Mouse (Mus musculus) heart, embryonic 10.5 days (tissue): ENCODE results near the gene Arhgef19. TPM values are rescaled to one million over a fixed set of nuclear protein-coding genes. Genes with fewer than 3 reads are reported as not detected.

Experiments
- DNase-seq: peaks from one replicate; pipeline ENCODE4 v3.0.0-alpha.2; 2017; ENCODE audit warnings: low spot score
- H3K27ac ChIP-seq: fragments of 300-500 bp; sonication (generic); 2 replicates; pipeline ENCODE4 v1.5.1; 2016; ENCODE audit warnings: mild to moderate bottlenecking
- H3K27me3 ChIP-seq: fragments of 300-500 bp; sonication (generic); 2 replicates; pipeline ENCODE4 v1.6.1; 2016; ENCODE audit warnings: mild to moderate bottlenecking; ENCODE audit not compliant: poor library complexity, insufficient read depth, severe bottlenecking
- H3K36me3 ChIP-seq: fragments of 300-500 bp; sonication (generic); 2 replicates; pipeline ENCODE4 v1.6.1; 2016; ENCODE audit warnings: mild to moderate bottlenecking, moderate library complexity
- H3K4me1 ChIP-seq: fragments of 300-500 bp; sonication (generic); 2 replicates; pipeline ENCODE4 v1.6.1; 2016; ENCODE audit warnings: mild to moderate bottlenecking
- H3K4me3 ChIP-seq: fragments of 300-500 bp; sonication (generic); 2 replicates; pipeline ENCODE4 v1.5.1; 2016; ENCODE audit warnings: mild to moderate bottlenecking, moderate library complexity
- H3K9me3 ChIP-seq: fragments of 300-500 bp; sonication (generic); 2 replicates; pipeline ENCODE4 v1.6.1; 2016; ENCODE audit warnings: mild to moderate bottlenecking, moderate library complexity
- WGBS: fragments of 180-500 bp; shearing (Covaris S2); methylation state at CpG from one replicate; pipeline ENCODE4 v1.1.7; 2016; 5-methylcytosine and 5-hydroxymethylcytosine counted together
- polyA plus RNA-seq: library from polyadenylated mRNA; unstranded; fragments of >200 nt; fragmentation: Nextera tagmentation; extraction: Ambion mirVana; gene quantifications from 2 replicates; pipeline ENCODE4 v1.2.1, GENCODE M21; 2016

The Arhgef19 gene
- polyA plus RNA-seq, 1 experiment from 2014 or later, result 3.7 TPM

DNA sequence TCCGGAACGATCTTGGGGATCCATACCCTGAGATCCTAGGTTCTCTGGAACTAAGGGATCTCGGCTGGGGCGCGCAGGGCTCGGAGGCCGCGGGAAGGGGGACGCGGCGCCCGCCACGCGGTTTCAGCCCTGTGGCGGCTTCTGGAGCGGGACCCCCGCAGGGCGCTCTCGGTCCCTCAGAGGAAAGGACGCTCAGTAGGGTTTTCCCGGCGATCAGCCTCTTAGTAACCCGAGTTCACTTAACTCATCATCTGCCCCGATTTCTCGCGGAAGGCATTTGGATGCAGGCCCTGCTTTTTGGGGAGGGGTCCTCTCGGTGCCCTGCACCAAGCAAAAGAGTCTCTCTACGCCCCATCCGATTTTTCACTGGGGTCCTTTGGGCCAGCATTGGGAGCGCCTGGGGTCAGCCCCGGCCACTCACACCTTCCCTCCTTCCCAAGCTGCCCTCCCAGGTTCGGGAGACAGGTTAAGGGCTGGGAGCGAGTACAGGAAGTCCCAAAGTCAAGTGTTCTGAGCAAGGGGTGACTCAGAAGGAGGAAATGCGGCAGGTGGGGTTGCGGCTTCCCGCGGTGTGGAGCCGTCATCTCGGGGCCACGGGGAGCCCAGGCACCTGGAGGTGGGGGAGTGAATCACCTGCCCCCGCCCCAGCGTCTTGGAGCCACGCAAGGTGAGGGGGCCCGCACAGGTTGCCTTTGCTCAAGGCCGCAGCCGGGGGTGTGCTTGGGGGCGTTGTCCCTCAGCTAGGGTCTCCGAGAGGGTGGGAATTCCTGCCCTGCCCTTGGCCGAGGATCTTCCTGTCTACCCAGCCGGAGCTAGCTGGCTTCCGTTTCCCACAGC lies 62.5 kb downstream of the Arhgef19 start:
- Histone ChIP-seq H3K27me3 (peaks cover 66% of the 10 kb centered on the region), H3K4me1 (peaks cover 62% of the 10 kb centered on the region), H3K36me3 (no peaks in the 10 kb centered on the region), H3K4me3 (peak overlapping the region; percentile 74), H3K27ac (peak overlapping the region; percentile 89), H3K9me3 (no peaks in the 10 kb centered on the region)
- WGBS, result 1% methylated on average over 51 of the region's 51 CpGs
- no peak for DNase-seq

DNA sequence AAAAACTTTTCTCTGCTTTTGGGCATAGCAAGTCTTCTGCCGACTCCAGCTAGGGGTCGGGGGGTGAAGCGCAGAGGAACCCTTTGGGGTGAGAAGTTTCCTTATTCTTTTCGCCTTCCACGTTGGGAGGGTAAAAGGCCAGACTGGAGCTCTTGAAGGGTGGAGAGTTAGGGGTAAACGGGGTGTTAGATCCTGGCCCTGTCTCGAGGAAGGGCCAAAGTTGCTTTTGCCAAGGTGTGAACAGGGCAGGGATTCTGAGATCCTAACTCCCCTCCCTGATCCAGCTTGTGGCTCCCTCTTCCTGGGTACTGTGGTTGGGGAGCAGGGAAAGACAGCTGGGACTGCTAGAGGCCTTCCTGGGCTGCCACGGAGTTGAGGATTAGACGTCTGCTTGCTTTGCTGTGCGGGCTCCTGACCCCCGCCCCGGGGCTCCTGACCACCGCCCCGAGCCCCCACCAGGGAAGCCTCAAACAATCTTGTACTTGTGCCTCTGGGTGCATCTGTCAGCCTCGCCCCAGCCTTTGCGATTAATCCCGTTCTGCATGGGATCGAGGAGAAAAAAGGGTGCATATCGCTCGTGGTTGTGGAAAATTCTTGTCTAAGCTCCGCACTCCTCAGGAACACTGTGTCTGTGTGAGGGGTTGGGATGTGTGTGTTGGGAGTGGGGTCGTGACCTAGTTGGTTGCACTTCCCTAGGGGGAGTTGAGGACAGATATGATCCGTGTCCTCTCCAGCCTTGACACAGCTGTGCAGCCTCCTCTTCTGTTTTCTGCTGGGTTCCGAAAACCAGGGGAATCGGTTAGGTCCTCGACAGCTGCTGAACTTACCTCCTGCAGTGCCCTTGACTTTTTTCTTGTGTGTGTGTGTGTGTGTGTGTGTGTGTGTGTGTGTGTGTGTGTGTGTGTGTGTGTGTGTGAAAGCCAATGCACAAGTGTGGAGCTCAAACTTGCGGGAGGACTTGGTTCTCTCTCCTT lies 63.4 kb downstream of the Arhgef19 start:
- no peak for DNase-seq
- H3K4me1 ChIP-seq, result peaks cover 68% of the 10 kb centered on the region
- H3K27me3 ChIP-seq, result peaks cover 57% of the 10 kb centered on the region
- WGBS, result 7% methylated on average over 27 of the region's 27 CpGs
- no peaks in the 10 kb centered on the region for H3K9me3 ChIP-seq
- H3K36me3 ChIP-seq, result peaks cover 3% of the 10 kb centered on the region; the same call in 1 of the 2 replicates
- H3K4me3 ChIP-seq, result peak overlapping the region; percentile 74
- H3K27ac ChIP-seq, result peak overlapping the region; percentile 89

DNA sequence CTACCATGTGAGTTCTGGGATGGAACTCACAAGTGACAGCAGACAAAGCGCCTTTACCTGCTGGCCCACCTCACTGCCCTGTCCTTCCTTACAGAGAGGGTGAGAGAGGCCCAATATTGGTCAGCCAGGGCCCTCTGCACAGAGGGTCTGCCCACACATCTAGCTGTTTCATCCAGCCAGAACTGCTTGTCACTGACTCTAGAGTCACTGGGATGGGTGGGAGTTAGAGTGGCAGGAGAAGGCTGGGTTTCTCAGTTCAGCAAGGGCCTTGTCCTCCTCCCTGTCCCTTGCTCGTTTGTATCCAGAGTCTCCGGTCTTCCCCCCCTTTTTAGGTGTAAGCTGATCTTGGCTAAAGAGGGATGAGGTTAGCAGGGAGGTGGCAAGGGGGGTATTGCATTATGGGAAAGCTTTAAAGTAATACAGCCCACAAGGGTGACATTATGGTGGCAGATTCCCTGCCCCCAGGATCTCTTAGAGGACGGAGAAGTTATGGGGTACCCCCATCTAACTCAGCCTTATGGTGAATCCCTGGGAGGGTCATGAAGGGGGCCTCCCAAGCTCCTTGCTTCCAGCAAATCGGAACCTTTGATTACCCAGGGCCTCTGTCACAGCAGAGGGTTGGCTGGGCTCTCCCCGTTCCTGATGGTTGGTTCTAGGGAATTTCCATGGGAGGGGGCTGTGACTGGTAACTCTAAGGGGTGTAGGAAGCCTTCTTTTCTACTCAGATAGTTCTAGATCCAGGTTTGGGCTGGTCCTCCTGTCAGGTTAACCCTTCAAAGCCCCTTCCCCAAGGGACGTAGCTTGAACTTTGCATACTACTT lies 64.3 kb downstream of the Arhgef19 start:
- Histone ChIP-seq H3K27me3 (peaks cover 50% of the 10 kb centered on the region), H3K9me3 (no peaks in the 10 kb centered on the region), H3K4me1 (peaks cover 76% of the 10 kb centered on the region), H3K27ac (peak overlapping the region; percentile 54), H3K36me3 (peaks cover 11% of the 10 kb centered on the region), H3K4me3 (peak overlapping the region; percentile 74)
- WGBS, result 49% methylated on average over 7 of the region's 7 CpGs
- no peak for DNase-seq

DNA sequence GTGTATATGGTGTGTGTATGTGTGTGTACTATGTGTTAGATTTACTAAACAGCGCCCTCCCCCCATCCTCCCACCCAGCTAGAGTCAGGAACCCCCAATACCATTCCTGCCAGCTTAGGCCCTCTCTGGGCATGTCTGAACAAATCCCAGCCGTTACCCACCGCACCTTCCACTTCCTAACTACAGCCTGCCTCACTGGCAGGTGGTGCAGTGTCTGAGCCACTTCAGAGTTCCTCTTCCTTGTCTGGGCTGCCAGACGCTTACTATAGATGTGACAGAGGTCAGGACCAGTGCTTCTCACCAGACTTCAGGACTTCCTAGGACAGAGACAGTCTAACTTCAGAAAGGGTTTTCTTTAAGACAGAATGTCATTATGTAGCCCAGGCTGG lies 64.9 kb downstream of the Arhgef19 start:
- Histone ChIP-seq H3K4me1 (peaks cover 82% of the 10 kb centered on the region), H3K27ac (peak overlapping the region; percentile 54; the same call in 1 of the 2 replicates), H3K36me3 (peaks cover 17% of the 10 kb centered on the region), H3K4me3 (peak overlapping the region; percentile 6; the same call in 1 of the 2 replicates), H3K9me3 (no peaks in the 10 kb centered on the region), H3K27me3 (peaks cover 46% of the 10 kb centered on the region)
- WGBS, result 80% methylated on average over 4 of the region's 4 CpGs
- no peak for DNase-seq

DNA sequence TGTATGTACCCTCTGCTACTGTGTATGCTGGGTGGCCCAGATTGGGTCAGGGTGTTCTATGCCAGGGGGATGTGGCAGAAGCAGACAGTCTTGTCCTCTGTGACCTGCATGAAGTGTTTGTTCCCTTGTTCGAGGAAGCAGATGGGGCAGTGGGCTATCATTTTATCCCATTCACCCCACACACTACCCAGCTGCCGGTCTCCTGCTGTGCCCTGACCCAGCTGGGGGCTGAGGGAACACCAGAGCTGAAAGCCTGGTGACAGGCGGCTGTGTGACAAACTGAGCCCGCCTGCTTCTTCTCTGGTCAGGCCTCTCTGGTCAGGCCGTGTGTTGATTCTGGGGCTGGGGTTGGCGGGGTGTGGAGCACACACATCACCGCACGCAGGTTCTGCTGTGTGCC lies 66.8 kb downstream of the Arhgef19 start:
- Histone ChIP-seq H3K27me3 (peaks cover 33% of the 10 kb centered on the region), H3K4me1 (peaks cover 92% of the 10 kb centered on the region), H3K36me3 (peaks cover 17% of the 10 kb centered on the region), H3K9me3 (no peaks in the 10 kb centered on the region), H3K4me3 (no peak overlapping the region), H3K27ac (peak overlapping the region; percentile 63)
- 34% methylated on average over 8 of the region's 8 CpGs for WGBS
- DNase-seq, result no peak

Other genes with a start within 250 kb of the Arhgef19 start
- 159 and 233 TPM in 2 replicates for gene Mfap2, start 229.1 kb upstream of the Arhgef19 start, polyA plus RNA-seq
- gene Crocc, start 178.9 kb upstream of the Arhgef19 start, polyA plus RNA-seq, result 4.7 and 6.4 TPM in 2 replicates
- gene Necap2, start 161.1 kb upstream of the Arhgef19 start, polyA plus RNA-seq, result 41.9 and 53.4 TPM in 2 replicates
- 0.05 TPM in 1 of 2 replicates, not detected in the other for gene Spata21, start 151.2 kb upstream of the Arhgef19 start, polyA plus RNA-seq
- gene Szrd1, start 99.7 kb upstream of the Arhgef19 start, polyA plus RNA-seq, result 36.6 and 39.0 TPM in 2 replicates
- gene Fbxo42, start 91.6 kb upstream of the Arhgef19 start, polyA plus RNA-seq, result 16.3 and 21.8 TPM in 2 replicates
- gene Rsg1, start 25.5 kb upstream of the Arhgef19 start, polyA plus RNA-seq, result 2.6 and 4.0 TPM in 2 replicates
- gene Epha2, start 61.7 kb downstream of the Arhgef19 start, polyA plus RNA-seq, result 5.2 and 6.3 TPM in 2 replicates
- 0.62 and 1.2 TPM in 2 replicates for gene Fam131c, start 128.7 kb downstream of the Arhgef19 start, polyA plus RNA-seq
- gene Clcnka, start 159.2 kb downstream of the Arhgef19 start, polyA plus RNA-seq, result 0.11 and 0.44 TPM in 2 replicates
- gene Clcnkb, start 176.5 kb downstream of the Arhgef19 start, polyA plus RNA-seq, result 0.93 and 1.3 TPM in 2 replicates
- 61.5 and 132 TPM in 2 replicates for gene Hspb7, start 181.3 kb downstream of the Arhgef19 start, polyA plus RNA-seq
- gene Srarp, start 196.6 kb downstream of the Arhgef19 start, polyA plus RNA-seq, result not detected in 2 replicates
- gene Zbtb17, start 205.2 kb downstream of the Arhgef19 start, polyA plus RNA-seq, result 31.5 and 33.7 TPM in 2 replicates